Mouse (Mus musculus) thymus, adult 2 months (tissue): ENCODE measurements around the gene Cdkn1b. TPM values are rescaled to one million over a fixed set of nuclear protein-coding genes. Genes with fewer than 3 reads are reported as not detected.

Experiments
- DNase-seq: peaks from one replicate; pipeline ENCODE4 v3.0.0; 2021
- H3K27ac ChIP-seq: fragments of 200-500 bp; 2 replicates; pipeline ENCODE4 v1.5.1; 2012; ENCODE audit warnings: low read length, control low read depth; ENCODE audit not compliant: control insufficient read depth, insufficient read depth
- H3K27me3 ChIP-seq: fragments of 200-500 bp; 2 replicates; pipeline ENCODE4 v1.6.1; 2012; ENCODE audit warnings: mild to moderate bottlenecking, low read length, moderate library complexity, mixed read lengths; ENCODE audit not compliant: control insufficient read depth, insufficient read depth
- H3K36me3 ChIP-seq: fragments of 200-500 bp; 2 replicates; pipeline ENCODE4 v1.6.1; 2012; ENCODE audit warnings: mild to moderate bottlenecking, low read length, moderate library complexity; ENCODE audit not compliant: control insufficient read depth, insufficient read depth
- H3K4me1 ChIP-seq: fragments of 200-500 bp; replicated peaks from 2 replicates; pipeline ENCODE4 v1.6.1; 2012; ENCODE audit warnings: low read length; ENCODE audit not compliant: control insufficient read depth, insufficient read depth
- H3K4me3 ChIP-seq: fragments of 200-500 bp; 2 replicates; pipeline ENCODE4 v1.5.1; 2012; ENCODE audit warnings: mild to moderate bottlenecking, low read length, control low read depth, moderate library complexity; ENCODE audit not compliant: control insufficient read depth, insufficient read depth
- CTCF ChIP-seq: fragments of 200-500 bp; IDR thresholded peaks from 2 replicates; pipeline ENCODE4 v1.5.1; 2012; ENCODE audit warnings: mild to moderate bottlenecking, control low read depth, low read length, moderate library complexity, borderline replicate concordance; ENCODE audit not compliant: control insufficient read depth, poor library complexity, insufficient read depth; ENCODE audit errors: extremely low read depth
- POLR2A ChIP-seq: fragments of 200-500 bp; IDR thresholded peaks from 2 replicates; pipeline ENCODE4 v1.6.1; 2012; ENCODE audit warnings: mild to moderate bottlenecking, low read length, control low read depth, moderate library complexity; ENCODE audit not compliant: control insufficient read depth, poor library complexity, insufficient read depth; ENCODE audit errors: extremely low read depth
- WGBS: fragments of 180-500 bp; shearing (Covaris S2); methylation state at CpG from one replicate; pipeline ENCODE4 v1.1.7; 2018; 5-methylcytosine and 5-hydroxymethylcytosine counted together
- polyA plus RNA-seq: library from polyadenylated mRNA; depleted of rRNA; stranded (reverse); fragments of >200 nt; gene quantifications from 2 replicates; pipeline ENCODE4 v1.2.3, GENCODE M21; 2012

Gene Cdkn1b
- polyA plus RNA-seq, 1 experiment: 65.2 TPM

DNA sequence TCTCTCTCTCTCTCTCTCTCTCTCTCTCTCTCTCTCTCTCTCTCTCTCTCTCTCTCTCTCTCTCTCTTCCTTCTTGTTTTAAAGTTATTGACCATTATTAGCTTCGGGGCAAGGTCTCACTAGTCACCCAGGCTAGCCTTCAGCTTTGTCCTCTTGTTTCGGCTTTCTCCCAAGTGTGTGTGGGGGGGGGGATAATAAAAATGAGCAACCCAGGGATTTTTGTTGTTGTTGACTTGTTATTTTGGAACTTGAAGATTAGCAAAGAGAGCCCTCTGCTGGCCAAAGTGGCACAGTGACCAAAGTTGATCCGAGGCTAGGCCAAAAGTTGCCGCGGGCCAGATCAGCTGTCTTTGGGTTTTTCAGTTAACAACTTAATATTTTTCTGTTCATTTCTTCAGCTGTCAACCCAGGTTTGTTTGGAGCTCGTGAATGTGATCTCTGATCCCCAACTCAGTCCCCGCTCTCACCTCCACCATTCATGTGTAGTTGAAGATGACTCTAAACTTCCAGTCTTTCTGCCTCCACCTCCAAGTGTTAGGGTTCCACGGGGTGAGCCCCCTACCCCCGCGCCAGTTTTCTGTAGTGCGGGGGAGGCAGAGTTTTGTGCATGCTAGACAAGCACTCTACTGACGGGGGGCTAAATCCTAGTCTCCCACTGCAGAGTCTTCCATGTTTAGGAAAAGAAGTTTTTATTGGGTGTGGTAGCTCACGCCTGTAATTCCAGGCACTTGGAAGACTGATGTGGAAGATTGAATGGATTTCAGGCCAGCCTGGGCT is 27.3 kb downstream of the Cdkn1b start:
- Histone ChIP-seq H3K27ac (no peak overlapping the region), H3K4me1 (no peaks in the 10 kb centered on the region; the same call in 1 of the 2 replicates), H3K4me3 (no peak overlapping the region), H3K36me3 (peaks cover 11% of the 10 kb centered on the region), H3K27me3 (no peaks in the 10 kb centered on the region)
- WGBS: 67% methylated on average over 13 of the region's 13 CpGs
- TF ChIP-seq POLR2A (no peak), CTCF (no peak)
- DNase-seq: peak; percentile 67

GRCm38 (mm10) chr6:134948522-134949061 is 28.4 kb downstream of the Cdkn1b start:
- H3K36me3 ChIP-seq: peaks cover 11% of the 10 kb centered on the region
- no peak overlapping the region for H3K27ac ChIP-seq
- 96% methylated on average over 11 of the region's 11 CpGs for WGBS
- H3K4me3 ChIP-seq: no peak overlapping the region
- H3K4me1 ChIP-seq: no peaks in the 10 kb centered on the region; the same call in 1 of the 2 replicates
- DNase-seq: no peak
- TF ChIP-seq POLR2A (no peak), CTCF (no peak)
- no peaks in the 10 kb centered on the region for H3K27me3 ChIP-seq

- Histone ChIP-seq H3K4me3 (no peak overlapping the region), H3K27ac (no peak overlapping the region), H3K4me1 (no peaks in the 10 kb centered on the region; the same call in 1 of the 2 replicates), H3K36me3 (peaks cover 10% of the 10 kb centered on the region), H3K27me3 (no peaks in the 10 kb centered on the region)
- WGBS: 97% methylated on average over 3 of the region's 3 CpGs
- no peak for DNase-seq
- no peak for TF ChIP-seq CTCF
- no peak for TF ChIP-seq POLR2A
Observed at GRCm38 (mm10) chr6:134949241-134949640, 29.0 kb downstream of the Cdkn1b start.

- no peak overlapping the region for H3K27ac ChIP-seq
- no peaks in the 10 kb centered on the region; the same call in 1 of the 2 replicates for H3K4me1 ChIP-seq
- DNase-seq: no peak
- WGBS: 97% methylated on average over 5 of the region's 5 CpGs
- H3K36me3 ChIP-seq: peaks cover 8% of the 10 kb centered on the region; the same call in 1 of the 2 replicates
- TF ChIP-seq CTCF: no peak
- no peaks in the 10 kb centered on the region for H3K27me3 ChIP-seq
- H3K4me3 ChIP-seq: no peak overlapping the region
Observed at GRCm38 (mm10) chr6:134951364-134951763, 31.2 kb downstream of the Cdkn1b start.

GRCm38 (mm10) chr6:134953976-134954375 is 33.8 kb downstream of the Cdkn1b start:
- H3K27me3 ChIP-seq: no peaks in the 10 kb centered on the region
- peaks cover 8% of the 10 kb centered on the region; the same call in 1 of the 2 replicates for H3K36me3 ChIP-seq
- 94% methylated on average over 11 of the region's 11 CpGs for WGBS
- H3K4me3 ChIP-seq: no peak overlapping the region
- H3K27ac ChIP-seq: no peak overlapping the region
- no peak for DNase-seq
- TF ChIP-seq CTCF: no peak
- no peak for TF ChIP-seq POLR2A
- H3K4me1 ChIP-seq: no peaks in the 10 kb centered on the region

DNA sequence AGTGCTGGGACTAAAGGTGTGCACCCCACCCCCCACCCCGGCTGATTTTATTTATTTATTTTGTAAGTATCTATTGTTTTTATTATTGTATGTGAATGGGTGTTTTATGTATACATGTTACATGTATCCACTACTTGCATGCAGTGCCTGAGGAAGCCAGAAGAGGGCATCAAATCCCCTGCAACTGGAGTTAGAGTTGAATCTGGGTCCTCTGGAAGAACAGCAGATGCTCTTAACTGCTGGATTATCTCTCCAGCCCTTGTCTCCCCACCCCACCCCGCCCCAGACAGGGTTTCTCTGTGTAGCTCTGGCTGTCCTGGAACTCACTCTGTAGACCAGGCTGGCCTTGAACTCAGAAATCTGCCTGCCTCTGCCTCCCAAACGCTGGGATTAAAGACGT is 36.2 kb downstream of the Cdkn1b start:
- WGBS: 95% methylated on average over 4 of the region's 4 CpGs
- peak; percentile 49 for DNase-seq
- Histone ChIP-seq H3K4me3 (no peak overlapping the region), H3K27ac (no peak overlapping the region), H3K4me1 (peaks cover 3% of the 10 kb centered on the region), H3K27me3 (no peaks in the 10 kb centered on the region), H3K36me3 (peaks cover 5% of the 10 kb centered on the region; the same call in 1 of the 2 replicates)
- TF ChIP-seq POLR2A (no peak), CTCF (no peak)
